Mouse (Mus musculus) thymus, postnatal 36 days (tissue): ENCODE data around the gene Gm11115.

Source experiments
- DNase-seq, 2 experiments: peaks; one replicate each; pipeline ENCODE4 v3.0.0; 2022; ENCODE audit warnings: mixed read lengths in 2 of 2

Gm11115 gene

GRCm38 (mm10) chr5:88153999-88154398, at the start of gene Gm11115:
Gm11115 (minus strand) TSS chr5:88154099.
- no peak for DNase-seq

GRCm38 (mm10) chr5:88111430-88111829, 42.5 kb downstream of the Gm11115 start, which contains the start of gene Gm11116:
Gm11116 (minus strand) TSS chr5:88111530.
- DNase-seq, result no peak
